Mouse (Mus musculus): ENCODE results near the gene Slc3a1. TPM values are rescaled to one million over a fixed set of nuclear protein-coding genes. Genes with fewer than 3 reads are reported as not detected.

Slc3a1 gene
- under 1 TPM; 0.16 to 0.19 TPM for total RNA-seq (2021)
- long read RNA-seq, experiment 1, result 0 reads
- long read RNA-seq, experiment 2, result 0 reads

DNA sequence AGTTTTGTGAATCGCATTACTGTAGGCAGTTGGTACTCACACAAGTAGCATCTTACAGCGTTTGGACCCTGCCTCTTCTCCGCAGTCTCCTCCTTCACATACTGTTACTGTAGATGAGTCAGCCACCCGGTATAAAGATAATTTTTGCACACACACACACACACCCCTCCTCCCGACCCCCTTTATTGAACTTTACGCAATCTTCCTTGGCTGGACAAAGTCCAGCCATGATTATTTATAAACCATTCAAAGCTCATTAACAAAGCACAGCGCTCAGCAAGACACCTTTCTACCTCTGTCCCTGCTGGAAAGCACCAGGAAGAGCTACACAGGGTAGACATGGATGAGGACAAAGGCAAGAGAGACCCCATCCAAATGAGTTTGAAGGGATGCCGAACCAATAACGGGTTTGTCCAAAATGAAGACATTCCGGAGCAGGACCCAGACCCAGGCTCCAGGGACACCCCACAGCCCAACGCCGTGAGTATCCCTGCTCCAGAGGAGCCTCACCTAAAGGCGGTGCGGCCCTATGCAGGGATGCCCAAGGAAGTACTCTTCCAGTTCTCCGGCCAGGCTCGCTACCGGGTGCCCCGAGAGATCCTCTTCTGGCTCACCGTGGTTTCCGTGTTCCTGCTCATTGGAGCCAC is at the start of gene Slc3a1:
Gene Slc3a1, plus strand, starts transcription at position 284 of the 647 bp plus-strand sequence.
- DNase-seq (ENCODE audit: low spot score in 2 of 2), result no peak

DNA sequence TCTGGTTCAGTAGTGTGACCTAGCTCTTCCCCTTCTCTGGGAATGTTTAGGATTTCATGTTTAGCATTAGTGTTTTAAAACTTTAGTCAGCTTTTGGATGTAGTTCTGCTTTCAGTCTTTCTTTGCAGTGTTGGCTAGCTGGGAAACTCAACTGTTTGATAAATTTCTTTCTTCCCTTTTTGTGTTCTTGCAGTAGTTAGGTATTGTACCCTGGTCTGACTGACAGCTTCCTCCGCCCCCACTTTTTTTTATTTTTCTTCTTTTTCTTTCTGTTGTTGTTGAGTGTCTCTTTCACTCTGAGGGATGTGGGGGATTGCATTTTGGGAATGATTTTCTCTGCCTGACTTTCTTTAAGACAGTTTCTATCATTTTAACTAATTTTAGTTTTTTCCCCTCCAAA is 46.5 kb upstream of the Slc3a1 start:
- DNase-seq (ENCODE audit: low spot score in 2 of 2), result no peak

DNA sequence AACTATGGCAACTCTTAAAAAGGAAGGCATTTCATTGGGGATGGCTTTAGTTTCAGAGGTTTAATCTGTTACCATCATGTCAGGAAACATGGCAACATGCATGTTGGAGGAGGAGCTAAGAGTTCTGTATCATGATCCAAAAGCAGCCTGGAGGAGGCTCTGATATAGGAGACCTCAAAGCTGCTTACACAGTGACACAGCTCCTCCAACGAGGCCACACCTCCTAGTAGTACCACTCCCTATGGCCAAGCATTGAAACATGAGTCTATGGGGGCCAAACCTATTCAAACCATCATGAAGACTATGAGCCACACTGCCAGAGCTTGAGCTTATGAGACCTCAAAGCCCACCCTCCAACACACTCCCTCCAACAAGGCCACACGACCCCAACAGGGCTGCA is 45.4 kb upstream of the Slc3a1 start:
- no peak for DNase-seq (ENCODE audit: low spot score in 2 of 2)

DNA sequence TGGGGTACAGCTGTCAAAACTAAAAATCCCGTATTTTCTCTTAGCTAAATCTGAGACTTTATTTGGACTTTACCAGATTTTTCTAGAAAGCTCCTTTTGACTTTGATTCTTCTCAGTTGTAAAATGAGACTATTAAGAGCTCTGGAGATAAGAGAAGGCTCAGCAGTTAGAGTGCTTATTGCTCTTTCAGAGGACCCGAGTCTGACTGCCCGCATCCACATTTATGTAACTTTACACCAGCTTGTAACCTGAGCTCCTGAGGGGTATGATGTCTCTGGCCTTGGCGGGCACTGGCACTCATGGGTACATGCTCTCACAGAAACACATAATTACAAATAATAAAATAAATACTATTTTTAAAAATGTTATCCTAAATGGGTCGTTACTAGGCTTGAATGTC is 41.8 kb upstream of the Slc3a1 start:
- no peak for DNase-seq (ENCODE audit: low spot score in 2 of 2)

DNA sequence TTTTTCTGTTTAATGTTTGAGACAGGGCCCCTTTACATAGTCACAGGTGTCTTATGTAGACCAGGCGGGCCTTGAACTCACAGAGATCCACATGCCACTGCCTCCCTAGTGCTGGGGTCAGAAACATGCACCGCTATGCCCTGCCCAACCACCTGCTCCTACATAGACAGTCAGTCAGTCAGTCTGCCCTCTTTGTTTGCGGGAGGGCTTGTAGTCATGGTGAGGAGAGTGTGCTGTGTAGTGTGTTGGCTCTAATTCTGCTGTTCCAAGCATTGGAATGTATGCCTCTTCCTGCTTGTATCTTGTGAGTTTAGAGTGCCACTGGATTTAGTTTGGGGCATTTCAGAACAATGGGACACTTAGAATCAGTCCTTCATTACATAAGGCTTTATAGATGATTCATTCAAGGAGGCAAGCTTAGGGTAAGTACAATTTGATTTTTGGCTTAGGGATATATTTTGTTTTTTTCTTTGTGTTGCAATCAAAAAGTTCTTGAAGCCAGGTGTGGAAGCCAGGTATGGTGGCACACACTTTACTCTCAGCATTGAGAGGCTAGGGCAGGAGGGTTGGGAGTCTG is 40.3 kb upstream of the Slc3a1 start:
- DNase-seq (ENCODE audit: low spot score in 2 of 2), result no peak

DNA sequence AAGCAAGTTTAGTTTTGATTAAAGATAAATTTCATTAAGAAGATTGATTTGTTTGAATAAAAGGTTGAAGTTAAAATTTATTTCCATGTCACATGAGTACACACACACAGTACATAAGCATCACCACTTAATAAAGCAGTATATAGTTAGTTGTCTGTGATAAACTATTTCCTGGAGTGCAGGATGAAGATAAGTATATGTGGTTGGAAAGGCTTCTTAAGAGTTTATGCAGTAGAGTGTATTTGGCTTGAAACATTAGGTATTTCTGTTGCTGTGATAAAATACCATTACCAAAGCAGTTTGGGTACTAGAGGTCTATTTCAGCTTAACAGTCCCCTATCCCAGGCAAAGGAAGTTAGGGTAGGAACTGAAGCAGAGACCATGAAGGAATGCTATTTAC is 39.7 kb upstream of the Slc3a1 start:
- DNase-seq (ENCODE audit: low spot score in 2 of 2), result no peak

DNA sequence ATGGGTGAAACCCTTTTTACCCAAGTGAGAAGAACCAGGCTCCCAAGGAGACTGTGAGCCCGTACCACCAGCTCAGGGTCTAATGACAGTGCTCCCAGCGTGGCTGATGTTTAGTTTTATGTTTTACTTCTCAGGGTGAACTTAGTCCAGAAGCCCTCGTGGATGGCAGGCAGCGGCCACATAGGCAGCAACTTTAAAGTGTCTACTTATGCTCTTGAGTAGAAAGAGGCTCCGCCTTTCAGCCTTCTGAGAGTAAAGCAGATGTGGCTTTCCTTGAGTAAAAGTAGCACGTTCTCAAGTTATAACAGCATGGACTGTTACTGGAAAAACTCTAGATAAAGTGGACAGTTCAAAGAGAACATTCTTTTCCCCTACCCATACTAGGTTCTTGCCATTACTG is 32.3 kb upstream of the Slc3a1 start:
- DNase-seq (ENCODE audit: low spot score in 2 of 2), result no peak

DNA sequence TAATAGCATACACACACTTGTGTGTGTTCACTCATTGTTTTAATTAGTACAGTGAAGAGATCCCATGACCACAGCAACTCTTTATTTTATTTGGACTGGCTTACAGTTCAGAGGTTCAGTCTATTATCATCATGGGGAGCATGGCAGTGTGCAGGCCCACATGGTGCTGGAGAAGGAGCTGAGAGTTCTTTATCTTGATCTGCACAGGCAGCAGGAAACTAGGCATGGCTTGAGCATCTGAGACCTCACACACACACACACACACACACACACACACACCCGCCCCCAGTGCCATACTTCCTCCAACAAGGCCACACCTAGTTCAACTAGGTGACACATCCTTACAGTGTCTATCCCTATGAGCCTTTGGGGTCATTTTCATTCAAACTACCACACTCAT is 30.5 kb upstream of the Slc3a1 start:
- no peak for DNase-seq (ENCODE audit: low spot score in 2 of 2)

DNA sequence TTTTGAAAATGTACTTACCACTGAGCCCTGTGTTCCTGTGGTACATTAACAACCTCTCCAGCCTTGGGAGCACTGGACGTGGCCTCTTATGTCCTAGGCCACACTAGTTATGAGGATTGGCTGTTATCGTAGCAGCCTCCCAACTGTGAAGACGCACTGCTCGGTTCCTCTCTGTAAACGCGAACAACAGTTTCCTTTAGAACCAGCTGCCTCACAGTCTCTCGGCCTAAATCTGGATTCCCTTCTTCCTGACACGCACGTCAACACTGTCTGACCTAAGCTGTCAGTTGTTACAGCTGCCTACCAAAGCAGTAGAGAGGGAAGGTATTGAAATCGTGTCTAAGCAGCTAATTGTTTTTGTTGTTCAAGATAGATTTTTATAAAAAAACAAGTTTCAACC is 28.5 kb upstream of the Slc3a1 start:
- DNase-seq (ENCODE audit: low spot score in 2 of 2), result no peak

DNA sequence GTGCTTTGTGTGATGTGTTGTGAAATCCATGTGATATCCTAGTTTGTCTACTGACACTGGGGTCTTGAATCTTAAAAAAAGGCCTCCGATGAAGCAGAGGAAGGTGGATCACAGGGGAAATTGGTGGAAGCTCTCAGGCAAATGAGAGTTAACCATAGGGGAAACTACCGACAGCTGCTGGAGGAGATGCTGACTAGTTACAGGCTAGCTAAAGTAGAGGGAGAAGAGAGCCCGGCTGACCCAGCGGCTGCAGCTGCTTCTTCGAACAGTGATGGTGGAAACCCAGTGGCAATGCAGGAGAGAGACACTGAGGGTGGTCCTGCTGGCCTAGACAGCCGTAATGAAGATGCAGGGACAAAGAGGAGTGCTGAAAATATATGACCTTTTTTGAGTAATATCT is 14.7 kb upstream of the Slc3a1 start:
- no peak for DNase-seq (ENCODE audit: low spot score in 2 of 2)

DNA sequence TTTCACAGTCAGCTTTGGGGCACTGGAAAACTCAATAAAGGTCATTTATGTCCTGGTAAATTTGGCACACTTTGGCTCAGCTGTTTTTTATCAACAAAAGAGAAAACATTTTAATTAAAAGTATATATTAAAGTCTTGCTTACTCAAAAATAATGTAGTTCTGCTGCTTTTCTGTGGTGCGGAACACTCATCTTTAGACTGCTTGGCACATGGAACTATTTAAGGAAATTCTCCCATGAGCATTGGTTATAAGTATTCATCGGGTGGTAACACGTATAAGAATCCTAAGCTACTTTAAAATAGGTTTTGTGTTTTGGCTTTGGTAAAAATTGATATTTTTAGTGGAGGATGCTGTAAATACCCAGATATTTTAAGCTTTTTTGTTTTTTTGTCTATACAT is 13.5 kb upstream of the Slc3a1 start:
- DNase-seq (ENCODE audit: low spot score in 2 of 2), result no peak

DNA sequence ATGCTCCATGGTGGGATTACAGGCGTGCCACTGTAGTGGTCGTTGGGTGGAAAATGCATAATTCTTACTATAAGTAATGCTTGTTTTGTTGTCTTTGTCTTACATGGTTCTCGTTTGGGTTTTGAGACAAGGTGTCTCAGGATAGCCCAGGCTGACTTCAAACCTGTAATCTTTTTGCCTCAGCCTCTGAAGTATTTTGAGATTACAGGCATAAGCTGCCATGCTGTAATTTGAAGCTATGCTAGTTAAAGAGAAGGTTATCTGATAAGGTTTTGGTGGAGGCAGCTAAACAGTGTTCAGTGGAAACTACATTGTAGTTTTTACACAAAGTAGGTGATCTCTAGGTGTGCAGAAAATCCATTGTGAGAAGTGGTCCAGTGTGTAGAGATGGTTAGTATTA is 9.8 kb upstream of the Slc3a1 start:
- DNase-seq (ENCODE audit: low spot score in 2 of 2), result no peak

DNA sequence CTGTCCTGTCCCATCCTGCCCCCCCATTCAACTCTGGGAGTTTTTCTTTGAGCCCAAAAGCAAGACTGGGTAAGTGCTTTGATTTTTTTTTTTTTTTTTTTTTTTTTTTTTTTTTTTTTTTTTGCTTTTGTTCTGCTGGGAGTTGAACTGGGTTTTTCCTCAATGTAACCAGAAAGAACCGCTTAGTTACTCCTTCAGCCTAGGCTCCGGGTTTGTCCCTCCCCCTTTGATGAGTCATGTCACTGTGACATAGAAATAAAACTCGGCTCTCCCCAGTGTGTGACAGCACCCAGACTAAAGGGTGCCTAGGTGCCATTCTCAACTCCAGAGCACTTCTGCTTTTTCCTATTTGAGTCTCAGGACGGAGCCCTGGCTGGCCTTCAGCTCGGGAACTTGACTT is 9.4 kb upstream of the Slc3a1 start:
- no peak for DNase-seq (ENCODE audit: low spot score in 2 of 2)

DNA sequence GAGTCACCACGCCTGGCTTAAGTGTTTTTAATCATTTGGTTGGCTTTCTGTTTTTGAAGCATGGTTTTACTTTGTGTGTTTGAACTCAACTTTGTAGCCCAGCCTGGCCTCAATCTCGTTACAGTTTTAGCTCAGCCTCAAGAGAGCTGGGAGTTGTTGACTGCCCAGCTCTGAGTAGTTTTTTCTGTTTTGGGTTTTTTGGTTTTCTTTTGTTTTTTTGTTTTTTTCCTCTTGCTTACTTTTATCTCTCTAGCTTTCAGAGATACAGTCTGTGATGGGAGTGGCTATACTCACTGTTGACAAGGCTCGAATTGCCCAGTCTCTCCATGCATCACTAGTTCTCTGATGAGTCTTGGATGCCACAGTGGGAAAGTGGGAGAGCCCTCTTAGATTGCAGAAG is 7.8 kb upstream of the Slc3a1 start:
- no peak for DNase-seq (ENCODE audit: low spot score in 2 of 2)

DNA sequence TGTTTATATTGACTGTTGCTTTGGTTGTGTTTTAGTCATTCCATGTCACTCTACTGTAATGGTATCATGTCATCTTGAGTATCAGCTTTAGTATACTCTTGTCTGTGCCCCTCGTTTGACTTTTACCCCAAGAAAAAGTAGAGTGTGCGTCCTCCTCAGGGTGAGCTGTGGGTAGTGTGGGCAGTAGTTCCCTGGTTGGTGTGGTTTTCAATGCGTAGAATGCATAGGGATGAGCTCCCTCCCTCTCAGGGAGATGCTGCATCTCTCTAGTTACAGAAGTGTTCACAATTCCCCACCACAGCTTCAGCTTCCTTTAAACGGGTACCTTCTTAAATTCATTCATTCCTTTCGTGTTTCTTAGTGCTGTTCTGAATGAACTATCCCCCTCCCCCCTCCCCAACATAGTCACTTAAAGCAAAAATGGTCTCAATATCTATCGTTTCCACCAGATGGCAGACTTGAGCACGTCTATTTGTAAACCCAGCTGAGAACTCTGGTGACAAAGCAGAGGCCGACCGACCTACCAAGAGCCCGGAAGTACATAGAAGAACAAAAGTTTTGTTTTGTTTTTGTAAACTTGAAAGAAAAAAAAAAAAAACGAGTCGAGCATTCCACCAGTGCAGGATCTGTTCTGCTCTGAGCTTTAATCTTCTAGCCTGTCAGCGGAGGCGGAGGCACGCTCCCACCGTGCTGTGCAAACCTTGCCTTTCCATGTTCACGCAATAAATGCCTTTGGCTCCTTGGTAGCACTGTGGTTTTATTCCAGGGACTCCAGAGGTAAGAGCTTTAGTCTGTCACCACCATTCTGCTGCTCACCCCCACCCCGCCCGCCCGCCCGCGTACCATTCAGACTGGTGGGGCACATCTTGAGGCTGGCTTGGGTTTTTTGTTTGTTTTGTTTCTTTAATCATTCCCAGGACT is 4.7 kb upstream of the Slc3a1 start:
- DNase-seq (ENCODE audit: low spot score in 2 of 2), result peak; percentile 54 to 62

DNA sequence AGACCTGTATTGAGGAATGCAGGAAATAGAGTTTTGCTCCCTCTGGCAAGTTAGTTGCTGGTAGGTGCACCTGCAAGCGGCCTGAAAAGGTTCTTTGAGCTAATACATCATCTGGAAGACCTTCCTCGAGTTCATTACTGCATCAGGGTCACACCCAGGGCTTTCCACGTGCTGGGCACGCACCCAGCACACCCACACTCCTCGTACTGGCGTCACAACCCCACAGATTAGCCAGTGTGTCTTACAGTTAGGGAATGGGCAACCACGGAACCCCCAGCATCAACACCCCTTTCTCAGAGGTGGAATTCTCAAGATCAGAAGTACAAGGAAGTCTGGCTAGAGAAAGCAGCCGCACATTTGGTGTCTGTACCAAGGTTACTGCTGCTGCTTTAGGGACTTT is 3.9 kb upstream of the Slc3a1 start:
- no peak for DNase-seq (ENCODE audit: low spot score in 2 of 2)

DNA sequence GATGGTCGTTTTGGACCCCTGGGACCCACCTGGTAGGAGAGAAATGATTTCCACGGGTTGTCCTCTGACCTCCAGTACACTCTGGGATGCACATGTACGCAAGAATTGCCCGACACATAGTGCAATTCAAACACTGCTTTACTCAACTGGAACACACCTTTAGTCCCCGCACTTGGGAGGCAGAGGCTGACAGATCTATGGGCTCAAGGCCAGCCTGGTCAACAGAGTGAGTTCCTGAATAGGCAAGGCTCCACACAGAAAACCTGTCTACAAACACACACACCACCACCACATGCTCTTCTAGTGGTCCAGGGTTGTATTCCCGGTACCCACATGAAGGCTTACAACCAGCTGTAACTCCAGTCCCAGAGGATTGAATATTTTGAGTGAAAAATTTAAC is 3.0 kb upstream of the Slc3a1 start:
- DNase-seq (ENCODE audit: low spot score in 2 of 2), result no peak

DNA sequence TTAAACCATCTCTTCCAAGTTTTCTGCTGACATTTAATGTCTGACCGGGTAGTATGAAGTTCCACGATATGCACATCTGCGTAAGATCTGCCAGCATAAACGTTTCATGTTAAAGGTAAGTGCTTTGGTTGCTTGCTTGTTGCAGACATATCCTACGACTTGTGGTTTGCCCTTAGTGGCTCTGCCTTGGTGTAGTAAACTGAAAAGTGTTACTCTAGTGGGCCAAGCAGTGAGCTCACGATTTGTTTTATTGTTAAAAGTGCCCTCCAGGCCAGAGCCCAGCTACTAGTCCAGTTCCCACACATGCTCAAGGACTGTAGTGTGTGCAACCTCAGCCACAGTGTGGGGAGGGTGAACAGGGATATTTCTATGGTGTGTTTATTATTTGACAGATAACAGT is 1.7 kb upstream of the Slc3a1 start:
- DNase-seq (ENCODE audit: low spot score in 2 of 2), result no peak

DNA sequence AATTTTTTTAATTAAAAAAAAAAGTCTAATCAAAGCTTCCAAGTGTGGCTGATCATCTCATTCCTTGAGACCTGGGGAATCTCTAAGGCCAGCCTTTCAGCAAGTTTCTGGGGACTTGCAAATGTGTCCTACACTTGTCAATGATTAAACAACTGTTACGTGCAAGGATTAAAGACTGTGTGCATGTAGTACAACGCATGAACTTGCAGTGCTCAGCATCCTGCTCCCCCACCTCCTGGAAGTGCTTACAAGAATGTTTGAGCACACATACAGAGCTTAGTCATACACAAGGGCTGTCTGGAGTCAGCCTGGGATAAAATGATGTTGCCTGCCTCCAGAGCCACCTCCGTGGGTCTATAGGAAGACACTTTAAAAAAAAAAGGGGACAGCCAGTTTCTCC is 929 bp upstream of the Slc3a1 start:
- no peak for DNase-seq (ENCODE audit: low spot score in 2 of 2)

DNA sequence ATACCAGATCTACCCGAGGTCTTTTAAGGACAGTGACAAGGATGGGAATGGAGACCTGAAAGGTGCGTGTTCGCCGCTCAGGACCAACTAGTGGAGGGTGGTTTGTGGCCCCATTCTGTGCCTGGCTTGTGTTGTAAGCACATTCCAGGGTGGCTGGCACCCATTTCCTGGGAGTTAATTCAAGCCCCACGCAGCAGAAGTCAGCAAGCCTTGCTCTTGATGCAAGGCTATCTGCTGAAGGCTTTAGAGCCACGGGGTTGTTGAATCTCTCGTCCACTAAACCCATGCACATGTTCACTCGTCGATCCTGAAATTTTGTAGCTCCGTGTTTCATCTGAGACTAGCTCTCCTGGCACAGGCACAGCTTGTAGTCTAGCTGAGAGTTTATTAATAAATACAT is 621 bp downstream of the Slc3a1 start:
- no peak for DNase-seq (ENCODE audit: low spot score in 2 of 2)

DNA sequence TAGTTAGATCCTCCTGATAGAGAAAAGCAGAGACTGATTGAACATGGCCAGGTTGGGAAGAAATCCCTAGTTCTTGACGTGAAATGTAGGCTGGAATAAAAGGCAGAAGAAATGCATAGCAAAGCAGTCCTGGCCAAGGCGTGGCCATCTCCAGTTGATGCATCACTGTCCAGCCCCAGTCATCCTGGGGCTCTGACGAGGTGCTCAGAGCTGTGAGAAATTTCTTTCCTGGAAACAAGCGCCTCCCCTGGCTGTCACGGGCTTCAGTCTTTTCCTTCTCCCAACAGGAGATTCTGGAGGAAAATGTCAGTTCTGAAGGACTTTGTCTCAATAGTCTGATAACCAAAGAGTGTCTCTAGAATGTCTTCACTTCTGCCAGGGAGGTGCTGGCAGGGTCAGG is 2.5 kb downstream of the Slc3a1 start:
- DNase-seq (ENCODE audit: low spot score in 2 of 2), result no peak

DNA sequence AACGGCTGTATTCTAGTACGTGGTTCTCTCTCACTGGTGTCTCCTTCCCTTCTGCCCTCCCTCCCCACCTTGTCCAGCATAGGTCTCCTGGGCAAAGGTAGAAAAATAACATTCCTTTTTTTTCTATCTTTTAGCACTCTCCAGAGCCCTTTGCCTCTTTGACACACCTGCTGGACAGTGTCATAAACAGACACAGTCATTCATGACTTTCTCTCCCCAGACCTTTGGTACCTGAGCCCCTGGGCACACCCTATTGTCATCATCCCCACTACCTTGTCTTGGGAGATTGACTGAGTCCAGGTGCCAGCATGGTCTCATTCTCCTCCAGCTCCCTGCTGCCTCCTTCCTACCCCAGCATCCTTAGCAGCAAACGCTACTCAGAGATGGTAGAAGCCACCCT is 4.9 kb downstream of the Slc3a1 start:
- no peak for DNase-seq (ENCODE audit: low spot score in 2 of 2)

Data from left cerebral cortex, adult 18-20 months (tissue).